Mouse (Mus musculus) MEL (cell line): Measurements from ENCODE around the gene Rasgef1b. TPM values are rescaled to one million over a fixed set of nuclear protein-coding genes. Genes with fewer than 3 reads are reported as not detected.

Source experiments
- DNase-seq: peaks from one replicate; pipeline ENCODE4 v3.0.0; 2011; ENCODE audit warnings: low read depth, low spot score
- H3K27ac ChIP-seq: 2 replicates; pipeline ENCODE4 v1.5.1; 2012; ENCODE audit warnings: low read depth, mild to moderate bottlenecking, control low read depth, low read length, moderate library complexity; ENCODE audit not compliant: control insufficient read depth
- H3K27me3 ChIP-seq, 2 experiments: fragments of 150-350 bp in 1 of 2; sonication (generic) in 1 of 2; 2 replicates each; pipeline ENCODE4 v1.6.1; 2012; ENCODE audit warnings: low read length in 2 of 2, mild to moderate bottlenecking in 2 of 2, improper control_type of control experiment in 1 of 2, moderate library complexity in 1 of 2; ENCODE audit not compliant: insufficient read depth in 2 of 2, control insufficient read depth in 1 of 2
- H3K36me3 ChIP-seq, 2 experiments: 2 replicates each; pipeline ENCODE4 v1.6.1; 2012 to 2014; ENCODE audit warnings: low read length in 2 of 2, improper control_type of control experiment in 1 of 2, inconsistent platforms in 1 of 2, mild to moderate bottlenecking in 1 of 2; ENCODE audit not compliant: insufficient read depth in 2 of 2, control insufficient read depth in 1 of 2
- H3K4me1 ChIP-seq, 2 experiments: fragments of 150-350 bp in 1 of 2; sonication (generic) in 1 of 2; 2 replicates each; pipeline ENCODE4 v1.6.1; 2012; ENCODE audit warnings: low read length in 2 of 2, improper control_type of control experiment in 1 of 2, mild to moderate bottlenecking in 1 of 2; ENCODE audit not compliant: insufficient read depth in 2 of 2, control insufficient read depth in 1 of 2
- H3K4me3 ChIP-seq, 2 experiments: fragments of 150-350 bp in 1 of 2; sonication (generic) in 1 of 2; 2 replicates each; pipeline ENCODE4 v1.5.1; 2012; ENCODE audit warnings: low read depth in 2 of 2, low read length in 2 of 2, mild to moderate bottlenecking in 2 of 2, moderate library complexity in 2 of 2, control low read depth in 1 of 2, improper control_type of control experiment in 1 of 2; ENCODE audit not compliant: control insufficient read depth in 1 of 2, insufficient read depth in 1 of 2
- H3K79me2 ChIP-seq: 2 replicates; pipeline ENCODE4 v1.6.1; 2012; ENCODE audit warnings: mild to moderate bottlenecking, low read length, moderate library complexity; ENCODE audit not compliant: control insufficient read depth, poor library complexity, insufficient read depth
- H3K9ac ChIP-seq: 2 replicates; pipeline ENCODE4 v1.6.1; 2012; ENCODE audit warnings: low read depth, mild to moderate bottlenecking, control low read depth, low read length, moderate library complexity; ENCODE audit not compliant: control insufficient read depth, poor library complexity, severe bottlenecking
- H3K9me3 ChIP-seq: fragments of 150-350 bp; sonication (generic); replicated peaks from 2 replicates; pipeline ENCODE4 v1.6.1; 2012; ENCODE audit warnings: mild to moderate bottlenecking, low read length, improper control_type of control experiment, moderate library complexity; ENCODE audit not compliant: insufficient read depth
- CHD1 ChIP-seq: IDR thresholded peaks from 2 replicates; pipeline ENCODE4 v1.6.1; 2012; ENCODE audit warnings: low read depth, mild to moderate bottlenecking, inconsistent platforms, low read length, improper control_type of control experiment
- CHD2 ChIP-seq: IDR thresholded peaks from 2 replicates; pipeline ENCODE4 v1.6.1; 2011; ENCODE audit warnings: low read length, improper control_type of control experiment
- ETS1 ChIP-seq: IDR thresholded peaks from 2 replicates; pipeline ENCODE4 v1.6.1; 2012; ENCODE audit warnings: low read depth, mild to moderate bottlenecking, inconsistent platforms, low read length, improper control_type of control experiment, moderate library complexity
- GABPA ChIP-seq: IDR thresholded peaks from 2 replicates; pipeline ENCODE4 v1.6.1; 2012; ENCODE audit warnings: low read depth, mild to moderate bottlenecking, inconsistent platforms, low read length, improper control_type of control experiment, moderate library complexity
- GATA1 ChIP-seq: IDR thresholded peaks from 2 replicates; pipeline ENCODE4 v1.6.1; 2011; ENCODE audit warnings: low read depth, low read length, improper control_type of control experiment
- KAT2A ChIP-seq: conservative IDR thresholded peaks from 2 replicates; pipeline ENCODE4 v1.6.1; 2012; ENCODE audit warnings: low read depth, low read length, improper control_type of control experiment, inconsistent platforms
- MXI1 ChIP-seq: IDR thresholded peaks from 2 replicates; pipeline ENCODE4 v1.6.1; 2011; ENCODE audit warnings: mild to moderate bottlenecking, low read depth, low read length, improper control_type of control experiment
- NELFE ChIP-seq: IDR thresholded peaks from 2 replicates; pipeline ENCODE4 v1.6.1; 2011; ENCODE audit warnings: low read depth, low read length, improper control_type of control experiment
- POLR2AphosphoS2 ChIP-seq: IDR thresholded peaks from 2 replicates; pipeline ENCODE4 v1.6.1; 2011; ENCODE audit warnings: low read length, improper control_type of control experiment
- POLR2AphosphoS5 ChIP-seq: IDR thresholded peaks from 2 replicates; pipeline ENCODE4 v1.6.1; 2012; ENCODE audit warnings: low read depth, borderline replicate concordance, mild to moderate bottlenecking, inconsistent platforms, low read length, moderate library complexity, mixed read lengths
- RAD21 ChIP-seq: IDR thresholded peaks from 2 replicates; pipeline ENCODE4 v1.6.1; 2011; ENCODE audit warnings: mild to moderate bottlenecking, low read depth, low read length, improper control_type of control experiment
- TAL1 ChIP-seq: IDR thresholded peaks from 2 replicates; pipeline ENCODE4 v1.6.1; 2012; ENCODE audit warnings: mild to moderate bottlenecking, inconsistent platforms, low read length, moderate library complexity, mixed read lengths
- TCF12 ChIP-seq: IDR thresholded peaks from 2 replicates; pipeline ENCODE4 v1.6.1; 2014; ENCODE audit warnings: low read depth, mild to moderate bottlenecking, inconsistent platforms, low read length, improper control_type of control experiment, moderate library complexity
- USF1 ChIP-seq: IDR thresholded peaks from 2 replicates; pipeline ENCODE4 v1.6.1; 2014; ENCODE audit warnings: low read depth, mild to moderate bottlenecking, inconsistent platforms, low read length, improper control_type of control experiment, moderate library complexity
- USF2 ChIP-seq, 2 experiments: IDR thresholded peaks; 2 replicates each; pipeline ENCODE4 v1.6.1; 2011 to 2012; ENCODE audit warnings: improper control_type of control experiment in 2 of 2, low read length in 2 of 2, borderline replicate concordance in 1 of 2, inconsistent platforms in 1 of 2, low read depth in 1 of 2, mild to moderate bottlenecking in 1 of 2; ENCODE audit not compliant: insufficient read depth in 1 of 2
- ZMIZ1 ChIP-seq: IDR thresholded peaks from 2 replicates; pipeline ENCODE4 v1.6.1; 2012; ENCODE audit warnings: low read depth, mild to moderate bottlenecking, inconsistent platforms, low read length, improper control_type of control experiment, moderate library complexity
- polyA plus RNA-seq, 2 experiments: library from polyadenylated mRNA; stranded (reverse) in 1 of 2; unstranded in 1 of 2; fragments of >175 nt in 1 of 2; fragments of >200 nt in 1 of 2; gene quantifications; 2 replicates each; pipeline versions ENCODE4 v1.2.1 to v1.2.4; 2012; ENCODE audit warnings: low replicate concordance in 2 of 2, low read depth in 1 of 2; ENCODE audit not compliant: insufficient read length in 2 of 2, insufficient read depth in 1 of 2, missing spikeins in 1 of 2
- total RNA-seq: library from RNA; depleted of rRNA; stranded (reverse); fragments of 300-350 nt; gene quantifications from 2 replicates; pipeline ENCODE4 v1.2.3, GENCODE M21; 2012

Gene Rasgef1b
- total and polyA plus RNA-seq, 3 experiments = not detected

- Histone ChIP-seq H3K4me1 (no peaks in the 10 kb centered on the region), H3K36me3 (no peaks in the 10 kb centered on the region), H3K4me3 (no peak overlapping the region), H3K9ac (no peak overlapping the region), H3K9me3 (no peaks in the 10 kb centered on the region), H3K27ac (no peak overlapping the region), H3K79me2 (no peaks in the 10 kb centered on the region), H3K27me3 (no peaks in the 10 kb centered on the region)
- TF ChIP-seq USF2 (IDR thresholded peaks at IDR 0.05; ENCODE audit: borderline replicate concordance in 1 of 2, insufficient read depth in 1 of 2, low read depth in 1 of 2, low read length in 2 of 2) = no peak
- no peak for TF ChIP-seq CHD2
- no peak for TF ChIP-seq KAT2A
- TF ChIP-seq POLR2AphosphoS2 = no peak
- no peak for TF ChIP-seq TAL1
- no peak for TF ChIP-seq TCF12
- TF ChIP-seq CHD1 = no peak
- no peak for TF ChIP-seq ZMIZ1
- no peak for TF ChIP-seq USF1
- no peak for TF ChIP-seq ETS1
- no peak for TF ChIP-seq MXI1
- TF ChIP-seq POLR2AphosphoS5 = no peak
- DNase-seq = no peak
Observed at GRCm38 (mm10) chr5:99541321-99541895, 187.5 kb downstream of the Rasgef1b start.

- Histone ChIP-seq H3K9ac (no peak overlapping the region), H3K9me3 (no peaks in the 10 kb centered on the region), H3K27me3 (no peaks in the 10 kb centered on the region), H3K4me1 (no peaks in the 10 kb centered on the region), H3K36me3 (no peaks in the 10 kb centered on the region), H3K79me2 (no peaks in the 10 kb centered on the region), H3K27ac (no peak overlapping the region), H3K4me3 (no peak overlapping the region)
- no peak for DNase-seq
- TF ChIP-seq RAD21 (no peak), NELFE (no peak), GABPA (no peak), CHD1 (no peak), POLR2AphosphoS5 (no peak), GATA1 (no peak)
Observed at GRCm38 (mm10) chr5:99533416-99533815, 195.4 kb downstream of the Rasgef1b start.
